Mouse (Mus musculus) cerebellum, postnatal 4 days (tissue): ENCODE data around the gene Gm10721.
"Not testable (repeated sequence)": the region's sequence is repeated elsewhere in the genome, so short reads cannot be mapped to it uniquely, and the experiment has no call there.

Source experiments
- DNase-seq, 2 experiments: peaks; one replicate each; pipeline ENCODE4 v3.0.0; 2022; ENCODE audit warnings: low spot score in 2 of 2, mixed read lengths in 1 of 2

Gm10721 gene

GRCm38 (mm10) chr9:3025653-3026052 is 12.7 kb downstream of the Gm10721 start:
- peak; percentile 90 to 94 for DNase-seq

- DNase-seq: peak; percentile 20 to 38
These were observed 13.2 kb downstream of the Gm10721 start for GRCm38 (mm10) chr9:3026136-3026535.

- DNase-seq: peak; percentile 23 to 26
These were observed 13.8 kb downstream of the Gm10721 start for GRCm38 (mm10) chr9:3026741-3027140.

GRCm38 (mm10) chr9:3027200-3027599 is 14.3 kb downstream of the Gm10721 start:
- not testable (repeated sequence) for DNase-seq

- peak; percentile 61 to 69 for DNase-seq
These were observed 16.5 kb downstream of the Gm10721 start for GRCm38 (mm10) chr9:3029276-3030000.

GRCm38 (mm10) chr9:3030677-3031318 is 17.9 kb downstream of the Gm10721 start:
- not testable (repeated sequence) for DNase-seq

GRCm38 (mm10) chr9:3034299-3034698 is 21.4 kb downstream of the Gm10721 start, which contains the start of gene Gm17535:
Gene Gm17535 (plus strand): TSS chr9:3034599.
- DNase-seq: not testable (repeated sequence)

- DNase-seq: not testable (repeated sequence)
These were observed 23.6 kb downstream of the Gm10721 start, which contains the start of gene Gm10715 for GRCm38 (mm10) chr9:3036577-3036976. Gene Gm10715 (plus strand): TSS chr9:3036877.

GRCm38 (mm10) chr9:3038161-3038560 is 25.2 kb downstream of the Gm10721 start:
- not testable (repeated sequence) for DNase-seq
